Mouse (Mus musculus): ENCODE measurements at regions not wholly inside any gene's neighbourhood (a gene's known extent, or its start where the extent isn't known, plus 50 kb on each side); places are given as distances from the start of the nearest gene placed in this dataset.

- Histone ChIP-seq H3K4me3 (ENCODE audit: insufficient read depth, low read depth, low read length) (no peak overlapping the region), H3K4me1 (ENCODE audit: control insufficient read depth, insufficient read depth, insufficient read length, low read length) (no peaks in the 10 kb centered on the region), H3K27ac (replicated peaks; ENCODE audit: low read depth, low read length) (no peak overlapping the region)
Measured at GRCm38 (mm10) chr13:54309354-54309753, 61.8 kb upstream of the Cplx2 start.

DNA sequence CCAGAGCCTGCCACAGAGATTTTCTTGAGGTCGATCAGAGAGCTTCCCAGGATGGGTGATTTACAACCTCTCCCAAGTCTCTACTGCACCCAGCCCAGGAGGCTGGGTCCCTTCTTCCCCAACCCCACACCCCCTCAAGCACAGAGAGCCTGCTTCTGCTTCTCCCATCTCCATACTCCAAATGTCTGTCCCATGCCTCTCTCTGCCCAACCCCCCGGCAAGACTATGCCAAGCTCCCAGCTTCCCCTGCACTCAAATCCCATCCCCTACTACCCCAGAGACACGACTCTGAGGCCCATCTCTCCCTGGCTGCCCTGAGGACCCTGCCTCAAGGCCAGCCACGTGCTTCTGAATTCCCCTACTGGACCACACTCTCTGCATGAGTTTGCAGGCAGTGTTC is 61.0 kb upstream of the Cplx2 start:
- Histone ChIP-seq H3K27ac (replicated peaks; ENCODE audit: low read depth, low read length) (no peak overlapping the region), H3K4me1 (ENCODE audit: control insufficient read depth, insufficient read depth, insufficient read length, low read length) (no peaks in the 10 kb centered on the region), H3K4me3 (ENCODE audit: insufficient read depth, low read depth, low read length) (no peak overlapping the region)

DNA sequence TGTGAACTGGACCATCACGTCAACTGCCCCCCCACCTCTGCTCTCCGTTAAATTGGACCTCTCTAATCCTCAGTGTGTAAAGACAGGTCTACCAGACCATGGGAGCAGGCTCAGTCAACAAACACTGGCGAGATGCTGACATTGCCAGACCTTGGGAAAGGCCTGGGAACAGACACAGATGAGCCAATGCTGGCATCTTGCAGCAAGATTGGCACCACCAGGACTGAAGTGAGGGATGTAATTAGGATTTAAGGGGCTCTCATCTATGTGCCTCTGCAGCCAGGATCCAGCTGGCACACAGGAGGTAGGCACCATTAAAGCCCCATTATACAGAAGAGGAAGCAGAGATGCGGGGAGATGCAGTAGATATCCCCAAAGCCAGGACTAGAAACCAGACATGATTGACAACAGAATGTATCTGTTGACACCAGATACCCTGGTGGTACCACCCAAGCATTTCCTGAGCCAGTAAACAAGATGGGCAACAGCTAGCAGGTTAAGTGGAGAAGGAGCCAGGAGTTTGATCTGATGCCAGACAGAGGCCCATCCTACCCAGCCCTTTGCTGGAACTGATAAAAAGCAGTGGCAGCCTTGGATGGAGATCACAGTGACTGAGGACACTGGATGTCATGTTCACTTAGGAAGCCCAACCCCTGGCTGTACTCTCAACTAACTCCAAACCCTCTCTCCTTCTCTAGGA is 59.7 kb upstream of the Cplx2 start:
- no peak overlapping the region for H3K4me3 ChIP-seq (ENCODE audit: insufficient read depth, low read depth, low read length)
- no peaks in the 10 kb centered on the region for H3K4me1 ChIP-seq (ENCODE audit: control insufficient read depth, insufficient read depth, insufficient read length, low read length)
- H3K27ac ChIP-seq (replicated peaks; ENCODE audit: low read depth, low read length), result no peak overlapping the region

GRCm38 (mm10) chr13:54312405-54313185 is 58.6 kb upstream of the Cplx2 start:
- H3K4me1 ChIP-seq (ENCODE audit: control insufficient read depth, insufficient read depth, insufficient read length, low read length), result no peaks in the 10 kb centered on the region
- H3K4me3 ChIP-seq (ENCODE audit: insufficient read depth, low read depth, low read length), result no peak overlapping the region
- no peak overlapping the region for H3K27ac ChIP-seq (replicated peaks; ENCODE audit: low read depth, low read length)

GRCm38 (mm10) chr13:54315333-54315732 is 55.8 kb upstream of the Cplx2 start:
- no peaks in the 10 kb centered on the region for H3K4me1 ChIP-seq (ENCODE audit: control insufficient read depth, insufficient read depth, insufficient read length, low read length)
- no peak overlapping the region for H3K27ac ChIP-seq (replicated peaks; ENCODE audit: low read depth, low read length)
- H3K4me3 ChIP-seq (ENCODE audit: insufficient read depth, low read depth, low read length), result no peak overlapping the region

- no peak overlapping the region for H3K27ac ChIP-seq (replicated peaks; ENCODE audit: low read depth, low read length)
- H3K4me3 ChIP-seq (ENCODE audit: insufficient read depth, low read depth, low read length), result no peak overlapping the region
- no peaks in the 10 kb centered on the region for H3K4me1 ChIP-seq (ENCODE audit: control insufficient read depth, insufficient read depth, insufficient read length, low read length)
Measured at GRCm38 (mm10) chr13:54316907-54317306, 54.2 kb upstream of the Cplx2 start.

DNA sequence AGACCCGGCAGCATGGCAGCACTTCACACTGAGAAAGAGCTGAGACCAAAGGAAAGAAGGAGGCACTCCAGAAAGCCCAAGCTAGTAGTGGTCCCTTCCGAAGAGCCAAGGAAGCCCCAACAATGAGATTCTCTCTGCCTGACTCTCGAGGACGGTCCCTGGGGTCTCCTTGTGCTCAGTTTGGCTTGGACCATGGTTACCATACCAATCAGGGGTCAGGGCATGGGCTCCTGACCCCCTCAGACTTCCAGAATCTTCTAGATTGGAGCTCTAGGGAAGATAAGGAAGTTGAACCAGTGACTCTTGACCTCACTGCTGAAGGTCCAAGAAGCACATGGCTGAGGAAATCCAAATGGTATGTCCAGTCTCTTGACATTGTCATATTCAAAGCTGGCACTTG is 53.0 kb upstream of the Cplx2 start:
- Histone ChIP-seq H3K4me3 (ENCODE audit: insufficient read depth, low read depth, low read length) (no peak overlapping the region), H3K27ac (replicated peaks; ENCODE audit: low read depth, low read length) (no peak overlapping the region), H3K4me1 (ENCODE audit: control insufficient read depth, insufficient read depth, insufficient read length, low read length) (no peaks in the 10 kb centered on the region)

- H3K27ac ChIP-seq (replicated peaks; ENCODE audit: low read depth, low read length), result no peak overlapping the region
- no peak overlapping the region for H3K4me3 ChIP-seq (ENCODE audit: insufficient read depth, low read depth, low read length)
Measured at GRCm38 (mm10) chr13:54318601-54319000, 52.5 kb upstream of the Cplx2 start.

GRCm38 (mm10) chr13:54320212-54320611 is 50.9 kb upstream of the Cplx2 start:
- Histone ChIP-seq H3K4me1 (ENCODE audit: control insufficient read depth, insufficient read depth, insufficient read length, low read length) (no peaks in the 10 kb centered on the region), H3K27ac (replicated peaks; ENCODE audit: low read depth, low read length) (no peak overlapping the region), H3K4me3 (ENCODE audit: insufficient read depth, low read depth, low read length) (no peak overlapping the region)

More at GRCm38 (mm10) chr13:54318601-54319000, 52.5 kb upstream of the Cplx2 start:
- no peaks in the 10 kb centered on the region for H3K4me1 ChIP-seq (ENCODE audit: control insufficient read depth, insufficient read depth, insufficient read length, low read length)

DNA sequence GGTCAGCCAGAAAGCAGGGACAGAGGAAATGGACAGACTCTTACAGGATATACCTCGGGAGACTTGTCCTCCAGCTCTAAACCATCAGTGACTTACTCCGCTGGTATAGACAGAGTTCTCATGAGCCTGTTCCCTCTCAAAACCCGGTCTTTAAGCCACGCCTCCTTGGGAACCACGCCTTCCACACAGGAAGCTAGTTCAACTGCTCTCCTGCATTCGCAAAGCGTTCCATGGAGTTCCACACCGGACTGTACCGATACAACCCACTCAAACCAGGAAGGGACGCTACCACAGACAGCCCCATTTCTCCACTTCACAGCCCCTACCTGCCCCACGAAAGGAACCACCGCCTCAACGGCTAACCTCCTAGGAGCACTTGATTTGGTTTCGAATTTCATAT is 50.1 kb upstream of the Cplx2 start:
- no peak overlapping the region for H3K4me3 ChIP-seq (ENCODE audit: insufficient read depth, low read depth, low read length)
- H3K4me1 ChIP-seq (ENCODE audit: control insufficient read depth, insufficient read depth, insufficient read length, low read length), result no peaks in the 10 kb centered on the region
- no peak overlapping the region for H3K27ac ChIP-seq (replicated peaks; ENCODE audit: low read depth, low read length)

Data from brown adipose tissue, adult 24 weeks (tissue).